Mouse (Mus musculus): ENCODE data around the gene Cd3e.
A peak's percentile ranks its signal among the peaks of the same experiment; 100 is the strongest.
"Not testable (repeated sequence)": the region's sequence is repeated elsewhere in the genome, so short reads cannot be mapped to it uniquely, and the experiment has no call there.

Gene Cd3e

GRCm38 (mm10) chr9:45009180-45010078, at the start of gene Cd3e:
Gene Cd3e (minus strand): TSS chr9:45009627.
- DNase-seq (ENCODE audit: inconsistent ontology term), result no peak

- no peak for DNase-seq (ENCODE audit: inconsistent ontology term)
Observed at GRCm38 (mm10) chr9:45058304-45058940, 49.0 kb upstream of the Cd3e start.

GRCm38 (mm10) chr9:45055082-45055713, 45.8 kb upstream of the Cd3e start, which contains the start of gene Mpzl3:
Gene Mpzl3 (plus strand): TSS chr9:45055186.
- peak; percentile 94 for DNase-seq (ENCODE audit: inconsistent ontology term)

- no peak for DNase-seq (ENCODE audit: inconsistent ontology term)
Observed at GRCm38 (mm10) chr9:45050301-45050700, 40.9 kb upstream of the Cd3e start.

- no peak for DNase-seq (ENCODE audit: inconsistent ontology term)
Observed at GRCm38 (mm10) chr9:45049731-45050130, 40.3 kb upstream of the Cd3e start.

GRCm38 (mm10) chr9:45048511-45048910, 39.1 kb upstream of the Cd3e start:
- peak; percentile 17 for DNase-seq (ENCODE audit: inconsistent ontology term)

GRCm38 (mm10) chr9:45046973-45047372, 37.5 kb upstream of the Cd3e start:
- DNase-seq (ENCODE audit: inconsistent ontology term), result no peak

- DNase-seq (ENCODE audit: inconsistent ontology term), result no peak
Observed at GRCm38 (mm10) chr9:45042947-45043346, 33.5 kb upstream of the Cd3e start.

GRCm38 (mm10) chr9:45042056-45042720, 32.8 kb upstream of the Cd3e start:
- DNase-seq (ENCODE audit: inconsistent ontology term), result peak; percentile 39

GRCm38 (mm10) chr9:45041131-45041838, 31.9 kb upstream of the Cd3e start:
- no peak for DNase-seq (ENCODE audit: inconsistent ontology term)

- DNase-seq (ENCODE audit: inconsistent ontology term), result no peak
Observed at GRCm38 (mm10) chr9:45040066-45040845, 30.8 kb upstream of the Cd3e start.

GRCm38 (mm10) chr9:45039499-45039898, 30.1 kb upstream of the Cd3e start, which contains the start of gene Mpzl2:
Gene Mpzl2 (plus strand): TSS chr9:45039799.
- DNase-seq (ENCODE audit: inconsistent ontology term), result no peak

- not testable (repeated sequence) for DNase-seq (ENCODE audit: inconsistent ontology term)
Observed at GRCm38 (mm10) chr9:45037803-45038202, 28.4 kb upstream of the Cd3e start.

- no peak for DNase-seq (ENCODE audit: inconsistent ontology term)
Observed at GRCm38 (mm10) chr9:45034526-45034925, 25.1 kb upstream of the Cd3e start.

- DNase-seq (ENCODE audit: inconsistent ontology term), result no peak
Observed at GRCm38 (mm10) chr9:45032261-45032660, 22.8 kb upstream of the Cd3e start.

- DNase-seq (ENCODE audit: inconsistent ontology term), result no peak
Observed at GRCm38 (mm10) chr9:45030341-45030740, 20.9 kb upstream of the Cd3e start.

- DNase-seq (ENCODE audit: inconsistent ontology term), result no peak
Observed at GRCm38 (mm10) chr9:45027376-45027775, 17.9 kb upstream of the Cd3e start.

- DNase-seq (ENCODE audit: inconsistent ontology term), result no peak
Observed at GRCm38 (mm10) chr9:45024187-45024586, 14.8 kb upstream of the Cd3e start.

- DNase-seq (ENCODE audit: inconsistent ontology term), result no peak
Observed at GRCm38 (mm10) chr9:45023638-45024037, 14.2 kb upstream of the Cd3e start.

- DNase-seq (ENCODE audit: inconsistent ontology term), result peak; percentile 34
Observed at GRCm38 (mm10) chr9:45022800-45023199, 13.4 kb upstream of the Cd3e start.
